Mouse (Mus musculus) cortical plate, adult 2 months (tissue): ENCODE results near the gene Cnn1.

Experiments used
- CTCF ChIP-seq: fragments of 200-500 bp; IDR thresholded peaks from 2 replicates; pipeline ENCODE4 v1.5.1; 2011; ENCODE audit warnings: mild to moderate bottlenecking, control low read depth, low read length; ENCODE audit not compliant: insufficient read depth; ENCODE audit errors: extremely low read depth
- POLR2A ChIP-seq: fragments of 200-500 bp; IDR thresholded peaks from 2 replicates; pipeline ENCODE4 v1.6.1; 2011; ENCODE audit warnings: mild to moderate bottlenecking, low read length, control low read depth; ENCODE audit not compliant: insufficient read depth; ENCODE audit errors: extremely low read depth

GRCm38 (mm10) chr9:22135644-22136390 lies 36.8 kb downstream of the Cnn1 start, which contains the start of gene Acp5:
- TF ChIP-seq CTCF: no peak
- no peak for TF ChIP-seq POLR2A
